Mouse (Mus musculus) adrenal gland, adult 10 weeks (tissue): ENCODE measurements around the gene Chic2. TPM values are rescaled to one million over a fixed set of nuclear protein-coding genes. Genes with fewer than 3 reads are reported as not detected.

ENCODE experiments used
- polyA plus RNA-seq: library from polyadenylated mRNA; stranded (reverse); fragments of 350-450 nt; fragmentation: Illumina TruSeq; extraction: RNeasy Lipid Tissue Mini Kit (QIAGEN cat#74804); gene quantifications from one replicate; pipeline ENCODE4 v1.2.3, GENCODE M21; 2014; ENCODE audit warnings: low read depth, low replicate concordance

Chic2 gene
- polyA plus RNA-seq: 25.8 TPM

GRCm38 (mm10) chr5:75044310-75044904 lies at the start of gene Chic2:
Gene Chic2, minus strand, starts transcription at chr5:75044774.

GRCm38 (mm10) chr5:75075383-75075941 lies 30.9 kb upstream of the Chic2 start, which contains the start of gene Gsx2:
Gene Gsx2, plus strand, starts transcription at chr5:75075601.

Other genes starting within 250 kb of the Chic2 start
- not detected for gene Gsx2, start 30.8 kb upstream of the Chic2 start, polyA plus RNA-seq
- gene Pdgfra, start 107.5 kb upstream of the Chic2 start, polyA plus RNA-seq: 40.5 TPM